Mouse (Mus musculus) CH12.LX (cell line): ENCODE measurements around the gene Mrgpre.

Experiments used
- CTCF ChIP-seq, 2 experiments: IDR thresholded peaks in 1 of 2; conservative IDR thresholded peaks in 1 of 2; 2 replicates each; pipeline ENCODE4 v1.5.1; 2011 to 2012; ENCODE audit warnings: low read depth in 2 of 2, low read length in 2 of 2, improper control_type of control experiment in 1 of 2, inconsistent platforms in 1 of 2, mild to moderate bottlenecking in 1 of 2, moderate library complexity in 1 of 2
- ELF1 ChIP-seq: IDR thresholded peaks from 2 replicates; pipeline ENCODE4 v1.6.1; 2014; ENCODE audit warnings: low read depth, mild to moderate bottlenecking, inconsistent platforms, low read length, improper control_type of control experiment
- EP300 ChIP-seq: IDR thresholded peaks from 2 replicates; pipeline ENCODE4 v1.6.1; 2011; ENCODE audit warnings: low read length, improper control_type of control experiment
- HCFC1 ChIP-seq: IDR thresholded peaks from 2 replicates; pipeline ENCODE4 v1.6.1; 2012; ENCODE audit warnings: low read depth, mild to moderate bottlenecking, inconsistent platforms, low read length, improper control_type of control experiment
- JUND ChIP-seq: conservative IDR thresholded peaks from 2 replicates; pipeline ENCODE4 v1.6.1; 2011; ENCODE audit warnings: low read depth, low read length, improper control_type of control experiment
- MAX ChIP-seq: IDR thresholded peaks from 2 replicates; pipeline ENCODE4 v1.6.1; 2011; ENCODE audit warnings: low read length, improper control_type of control experiment
- MYC ChIP-seq: IDR thresholded peaks from 2 replicates; pipeline ENCODE4 v1.6.1; 2011; ENCODE audit warnings: low read depth, mild to moderate bottlenecking, improper control_type of control experiment, low read length
- POLR2A ChIP-seq: IDR thresholded peaks from 2 replicates; pipeline ENCODE4 v1.6.1; 2011; ENCODE audit warnings: low read depth, mild to moderate bottlenecking, improper control_type of control experiment, low read length
- POLR2AphosphoS2 ChIP-seq: IDR thresholded peaks from 2 replicates; pipeline ENCODE4 v1.6.1; 2011; ENCODE audit warnings: low read depth, low read length, improper control_type of control experiment
- SMC3 ChIP-seq: IDR thresholded peaks from 2 replicates; pipeline ENCODE4 v1.6.1; 2011; ENCODE audit warnings: low read depth, low read length, improper control_type of control experiment
- USF1 ChIP-seq: IDR thresholded peaks from 2 replicates; pipeline ENCODE4 v1.6.1; 2014; ENCODE audit warnings: low read depth, mild to moderate bottlenecking, inconsistent platforms, low read length, improper control_type of control experiment

DNA sequence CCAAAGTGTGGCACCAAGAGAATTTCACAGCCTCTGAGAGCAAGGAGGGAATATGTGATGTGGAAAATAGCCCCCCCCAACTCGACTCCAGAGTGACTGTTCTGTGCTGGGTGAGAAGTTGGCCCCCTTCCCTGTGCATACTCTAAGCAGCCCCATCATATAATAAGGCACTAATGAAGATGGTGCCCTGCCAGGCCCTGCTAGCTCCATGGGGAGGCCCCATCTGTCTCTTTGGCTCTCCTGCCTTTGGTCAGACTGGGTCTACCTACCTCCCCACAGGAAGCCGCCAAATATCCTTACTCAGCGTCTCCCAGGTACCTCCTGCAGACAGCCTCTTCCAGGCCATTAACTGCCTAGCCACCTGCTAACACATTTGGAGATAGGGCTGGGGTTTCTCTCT, 25.3 kb downstream of the Mrgpre start:
- TF ChIP-seq SMC3, result no peak
- TF ChIP-seq HCFC1, result no peak
- no peak for TF ChIP-seq EP300
- no peak for TF ChIP-seq CTCF (conservative IDR thresholded peaks at IDR 0.05 in 1 of 2, IDR thresholded peaks at IDR 0.05 in 1 of 2; ENCODE audit: low read depth in 2 of 2, low read length in 2 of 2)
- no peak for TF ChIP-seq POLR2AphosphoS2
- no peak for TF ChIP-seq JUND
- no peak for TF ChIP-seq POLR2A
- no peak for TF ChIP-seq MYC
- no peak for TF ChIP-seq USF1
- TF ChIP-seq ELF1, result no peak
- TF ChIP-seq MAX, result no peak
